Mouse (Mus musculus): ENCODE data around the gene Pradc1.

GRCm38 (mm10) chr6:85472542-85472941 is 20.8 kb upstream of the Pradc1 start:
- TF ChIP-seq CTCF (IDR thresholded peaks at IDR 0.05; ENCODE audit: low read depth, low read length) (no peak), POLR2A (IDR thresholded peaks at IDR 0.05; ENCODE audit: insufficient read depth, low read length) (no peak)
